Comparison of ENCODE assay signal across 26 mouse cellular contexts in the genomic region with DNA sequence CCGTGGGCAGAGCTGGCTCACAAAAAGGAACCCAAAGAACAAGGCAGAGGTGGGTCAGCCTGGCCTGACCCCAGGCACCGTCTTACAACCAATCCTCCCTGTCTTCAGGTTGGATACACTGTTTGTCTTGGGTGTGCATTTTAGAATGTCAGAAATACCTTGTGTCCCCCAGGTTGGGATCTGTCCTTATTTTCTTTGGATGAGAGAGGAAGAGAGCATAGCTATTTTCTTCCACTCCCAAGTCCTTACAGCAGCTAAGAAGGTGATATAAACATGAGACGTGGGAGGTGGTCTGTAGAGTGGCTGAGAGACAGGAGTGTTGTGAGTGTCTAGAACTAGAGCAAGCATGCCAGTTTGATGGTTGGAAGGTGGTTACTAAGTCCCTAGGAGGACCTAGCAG. TPM values are rescaled to one million over a fixed set of nuclear protein-coding genes. Genes with fewer than 3 reads are reported as not detected.
DNase-seq lines count a peak whose midpoint lies in the region; ATAC-seq and TF ChIP-seq lines count a peak whose summit lies in the region.
"Had no signal": no experiment of that assay in that cellular context is flagged by ENCODE, and none has a peak within 500 bp of the region (broad histone marks: within the 10 kb centered on the region; RNA-seq: fewer than 3 reads in every experiment).

No protein-coding gene starts in this region.

- H3K27me3 ChIP-seq in intestine, embryonic 14.5 days (replicated peaks; ENCODE audit: control insufficient read depth, insufficient read depth, low read length) = peaks cover 53% of the 10 kb centered on the region
- peaks cover 53% of the 10 kb centered on the region for H3K27me3 ChIP-seq in intestine, embryonic 16.5 days (replicated peaks; ENCODE audit: control insufficient read depth, insufficient read depth, low read length)
- no peaks in the 10 kb centered on the region for H3K27me3 ChIP-seq in kidney, postnatal 0 days (ENCODE audit: insufficient read depth, low read length)
- peaks cover 93% of the 10 kb centered on the region for H3K27me3 ChIP-seq in hindbrain, embryonic 14.5 days (ENCODE audit: control insufficient read depth, insufficient read depth, low read length)
- no peaks in the 10 kb centered on the region for H3K27me3 ChIP-seq in neural tube, embryonic 13.5 days

- peak overlapping the region; percentile 89; the same call in 1 of the 2 replicates for H3K4me2 ChIP-seq in intestine, embryonic 14.5 days (ENCODE audit: low read length)
- no peak overlapping the region for H3K4me2 ChIP-seq in intestine, embryonic 16.5 days (ENCODE audit: low read depth, low read length)
- peak overlapping the region; percentile 96 for H3K4me2 ChIP-seq in kidney, postnatal 0 days (ENCODE audit: low read length)
- H3K4me2 ChIP-seq in hindbrain, embryonic 14.5 days (replicated peaks) = peak overlapping the region; percentile 77
- peak overlapping the region; percentile 96 for H3K4me2 ChIP-seq in neural tube, embryonic 13.5 days
- H3K4me2 ChIP-seq: heart, embryonic 15.5 days; limb, embryonic 13.5 days; liver, embryonic 12.5 days had no signal

- WGBS in intestine, embryonic 14.5 days = 33% methylated on average over 3 of the region's 3 CpGs
- WGBS in intestine, embryonic 16.5 days = 43% methylated on average over 3 of the region's 3 CpGs
- WGBS in kidney, postnatal 0 days = 20% methylated on average over 3 of the region's 3 CpGs
- WGBS in hindbrain, embryonic 14.5 days = 2% methylated on average over 3 of the region's 3 CpGs
- WGBS in neural tube, embryonic 13.5 days = 6% methylated on average over 3 of the region's 3 CpGs

- no peak overlapping the region for H3K27ac ChIP-seq in intestine, embryonic 14.5 days (ENCODE audit: low read depth)
- no peak overlapping the region for H3K27ac ChIP-seq in intestine, embryonic 16.5 days (ENCODE audit: low read length)
- peak overlapping the region; percentile 99 for H3K27ac ChIP-seq in kidney, postnatal 0 days
- peak overlapping the region; percentile 85; the same call in 1 of the 2 replicates for H3K27ac ChIP-seq in hindbrain, embryonic 14.5 days
- peak overlapping the region; percentile 100 for H3K27ac ChIP-seq in neural tube, embryonic 13.5 days (replicated peaks)
- H3K27ac ChIP-seq: gastrocnemius, adult 2 months; heart, embryonic 15.5 days; limb, embryonic 13.5 days; liver, embryonic 12.5 days had no signal

- no peak for TF ChIP-seq CTCF in kidney, postnatal 0 days (IDR thresholded peaks at IDR 0.05; ENCODE audit: low read depth)

- H3K4me3 ChIP-seq in intestine, embryonic 14.5 days (ENCODE audit: low read depth, low read length) = no peak overlapping the region
- no peak overlapping the region for H3K4me3 ChIP-seq in intestine, embryonic 16.5 days (ENCODE audit: low read length)
- H3K4me3 ChIP-seq in kidney, postnatal 0 days (replicated peaks; ENCODE audit: low read depth, low read length) = peak overlapping the region; percentile 83
- peak overlapping the region; percentile 48 for H3K4me3 ChIP-seq in hindbrain, embryonic 14.5 days (replicated peaks; ENCODE audit: low read length)
- H3K4me3 ChIP-seq in neural tube, embryonic 13.5 days = peak overlapping the region; percentile 99
- H3K4me3 ChIP-seq: gastrocnemius, adult 2 months; heart, embryonic 15.5 days; limb, embryonic 13.5 days; liver, embryonic 12.5 days; megakaryocyte, embryonic 14.5 days had no signal

- H3K4me1 ChIP-seq in intestine, embryonic 14.5 days (replicated peaks; ENCODE audit: control insufficient read depth, insufficient read depth, low read length) = peaks cover 31% of the 10 kb centered on the region
- peaks cover 25% of the 10 kb centered on the region for H3K4me1 ChIP-seq in intestine, embryonic 16.5 days (ENCODE audit: control insufficient read depth, insufficient read depth, low read length)
- peaks cover 24% of the 10 kb centered on the region for H3K4me1 ChIP-seq in kidney, postnatal 0 days (replicated peaks; ENCODE audit: insufficient read depth, low read length)
- no peaks in the 10 kb centered on the region for H3K4me1 ChIP-seq in hindbrain, embryonic 14.5 days (replicated peaks; ENCODE audit: control insufficient read depth, insufficient read depth, low read length)
- peaks cover 55% of the 10 kb centered on the region for H3K4me1 ChIP-seq in neural tube, embryonic 13.5 days (replicated peaks)

- DNase-seq in intestine, embryonic 14.5 days (ENCODE audit: low spot score) = no peak
- DNase-seq in kidney, postnatal 0 days (ENCODE audit: low spot score) = no peak
- DNase-seq in kidney, postnatal 4 days = no peak
- no peak for DNase-seq in hindbrain, embryonic 14.5 days (ENCODE audit: low spot score)
- DNase-seq in thymus, postnatal 4 days = no peak
- DNase-seq in thymus, adult 18-20 months = no peak
- DNase-seq: adrenal gland, postnatal 14 days; cerebellum, adult 8-10 months; cerebellum, postnatal 36 days; gastrocnemius, adult 2 months; kidney, postnatal 14 days; layer of hippocampus, postnatal 36 days; lung, adult 18-20 months; midbrain, embryonic 14.5 days; right cerebral cortex, postnatal 14 days; thymus, adult 2 months had no signal

- ATAC-seq in intestine, embryonic 14.5 days (replicated peaks; ENCODE audit: low FRiP score, low TSS enrichment, low read depth) = no peak
- ATAC-seq in intestine, embryonic 16.5 days = no peak
- no peak for ATAC-seq in kidney, postnatal 0 days (replicated peaks; ENCODE audit: low FRiP score, low read depth)
- ATAC-seq in hindbrain, embryonic 14.5 days (ENCODE audit: low FRiP score) = no peak
- ATAC-seq in neural tube, embryonic 13.5 days (ENCODE audit: low read depth) = no peak
- ATAC-seq: CD4-positive, CD25-positive, alpha-beta regulatory T cell, adult 4 months; forebrain, embryonic 14.5 days; liver, embryonic 12.5 days had no signal

- no peaks in the 10 kb centered on the region for H3K36me3 ChIP-seq in intestine, embryonic 14.5 days (ENCODE audit: control insufficient read depth, insufficient read depth, low read length)
- no peaks in the 10 kb centered on the region for H3K36me3 ChIP-seq in intestine, embryonic 16.5 days (ENCODE audit: control insufficient read depth, insufficient read depth, low read length)
- 0 out of 2 replicates have a peak, but pooled peaks cover 5% of the 10 kb centered on the region for H3K36me3 ChIP-seq in kidney, postnatal 0 days (ENCODE audit: insufficient read depth, low read length)
- no peaks in the 10 kb centered on the region for H3K36me3 ChIP-seq in hindbrain, embryonic 14.5 days (replicated peaks; ENCODE audit: control insufficient read depth, insufficient read depth)
- H3K36me3 ChIP-seq in neural tube, embryonic 13.5 days = peaks cover 21% of the 10 kb centered on the region
- H3K36me3 ChIP-seq: heart, embryonic 15.5 days; limb, embryonic 13.5 days; liver, embryonic 12.5 days had no signal

- H3K9ac ChIP-seq in intestine, embryonic 14.5 days (ENCODE audit: low read length) = no peak overlapping the region
- H3K9ac ChIP-seq in intestine, embryonic 16.5 days (ENCODE audit: low read depth, low read length) = no peak overlapping the region
- H3K9ac ChIP-seq in kidney, postnatal 0 days (ENCODE audit: low read depth, low read length) = peak overlapping the region; percentile 98
- H3K9ac ChIP-seq in hindbrain, embryonic 14.5 days = peak overlapping the region; percentile 97
- H3K9ac ChIP-seq in neural tube, embryonic 13.5 days = peak overlapping the region; percentile 100
- H3K9ac ChIP-seq: heart, embryonic 15.5 days; limb, embryonic 13.5 days; liver, embryonic 12.5 days had no signal

- no peaks in the 10 kb centered on the region for H3K9me3 ChIP-seq in intestine, embryonic 14.5 days (ENCODE audit: control insufficient read depth, low read length)
- H3K9me3 ChIP-seq in intestine, embryonic 16.5 days (ENCODE audit: control insufficient read depth, low read length) = no peaks in the 10 kb centered on the region
- H3K9me3 ChIP-seq in kidney, postnatal 0 days (replicated peaks; ENCODE audit: low read length) = no peaks in the 10 kb centered on the region
- no peaks in the 10 kb centered on the region for H3K9me3 ChIP-seq in hindbrain, embryonic 14.5 days (ENCODE audit: control insufficient read depth, low read length)
- no peaks in the 10 kb centered on the region for H3K9me3 ChIP-seq in neural tube, embryonic 13.5 days
- H3K9me3 ChIP-seq: heart, embryonic 15.5 days; limb, embryonic 13.5 days; liver, embryonic 12.5 days had no signal

RNA-seq across cellular contexts. Expression of gene Hoxb6, which starts 5.2 kb away (rescaled TPM):
- polyA plus RNA-seq in intestine, embryonic 14.5 days (2014; fragmentation: Nextera tagmentation; extraction: Ambion mirVana) = 18.1 and 24.1 TPM in 2 replicates
- polyA plus RNA-seq in intestine, embryonic 16.5 days (2015; fragmentation: Nextera tagmentation; extraction: Ambion mirVana) = 11.1 and 11.3 TPM in 2 replicates
- 45.0 and 47.8 TPM in 2 replicates for polyA plus RNA-seq in kidney, postnatal 0 days (2015; fragmentation: Nextera tagmentation; extraction: Ambion mirVana)
- polyA plus RNA-seq in hindbrain, embryonic 14.5 days (2014; fragmentation: Nextera tagmentation; extraction: Ambion mirVana) = 71.4 and 90.1 TPM in 2 replicates
- 171 and 174 TPM in 2 replicates for polyA plus RNA-seq in neural tube, embryonic 13.5 days (2015; fragmentation: Nextera tagmentation; extraction: Ambion mirVana)
- polyA plus RNA-seq: CD4-positive, CD25-positive, alpha-beta regulatory T cell, adult 4 months; forebrain, embryonic 14.5 days; frontal cortex, adult 2 months; midbrain, embryonic 14.5 days had no signal

RNA-seq across cellular contexts. Expression of gene Hoxb5, which starts 5.7 kb away (rescaled TPM):
- polyA plus RNA-seq in intestine, embryonic 14.5 days (2014; fragmentation: Nextera tagmentation; extraction: Ambion mirVana) = 49.6 and 51.6 TPM in 2 replicates
- polyA plus RNA-seq in intestine, embryonic 16.5 days (2015; fragmentation: Nextera tagmentation; extraction: Ambion mirVana) = 26.4 and 28.7 TPM in 2 replicates
- 10.2 and 12.9 TPM in 2 replicates for polyA plus RNA-seq in kidney, postnatal 0 days (2015; fragmentation: Nextera tagmentation; extraction: Ambion mirVana)
- polyA plus RNA-seq in hindbrain, embryonic 14.5 days (2014; fragmentation: Nextera tagmentation; extraction: Ambion mirVana) = 140 and 157 TPM in 2 replicates
- polyA plus RNA-seq in neural tube, embryonic 13.5 days (2015; fragmentation: Nextera tagmentation; extraction: Ambion mirVana) = 67.1 and 88.3 TPM in 2 replicates
- polyA plus RNA-seq: CD4-positive, CD25-positive, alpha-beta regulatory T cell, adult 4 months; forebrain, embryonic 14.5 days; frontal cortex, adult 2 months; midbrain, embryonic 14.5 days had no signal

RNA-seq across cellular contexts. Expression of gene Hoxb7, which starts 11.0 kb away (rescaled TPM):
- polyA plus RNA-seq in intestine, embryonic 14.5 days (2014; fragmentation: Nextera tagmentation; extraction: Ambion mirVana) = 11.7 and 13.2 TPM in 2 replicates
- polyA plus RNA-seq in intestine, embryonic 16.5 days (2015; fragmentation: Nextera tagmentation; extraction: Ambion mirVana) = 10.0 and 11.3 TPM in 2 replicates
- 56.1 and 58.9 TPM in 2 replicates for polyA plus RNA-seq in kidney, postnatal 0 days (2015; fragmentation: Nextera tagmentation; extraction: Ambion mirVana)
- polyA plus RNA-seq in hindbrain, embryonic 14.5 days (2014; fragmentation: Nextera tagmentation; extraction: Ambion mirVana) = 40.8 and 45.6 TPM in 2 replicates
- polyA plus RNA-seq in neural tube, embryonic 13.5 days (2015; fragmentation: Nextera tagmentation; extraction: Ambion mirVana) = 124 and 125 TPM in 2 replicates
- polyA plus RNA-seq: CD4-positive, CD25-positive, alpha-beta regulatory T cell, adult 4 months; forebrain, embryonic 14.5 days; frontal cortex, adult 2 months; midbrain, embryonic 14.5 days had no signal

RNA-seq across cellular contexts. Expression of gene Hoxb8, which starts 15.7 kb away (rescaled TPM):
- 1.5 and 1.7 TPM in 2 replicates for polyA plus RNA-seq in intestine, embryonic 14.5 days (2014; fragmentation: Nextera tagmentation; extraction: Ambion mirVana)
- 0.71 and 0.97 TPM in 2 replicates for polyA plus RNA-seq in intestine, embryonic 16.5 days (2015; fragmentation: Nextera tagmentation; extraction: Ambion mirVana)
- polyA plus RNA-seq in kidney, postnatal 0 days (2015; fragmentation: Nextera tagmentation; extraction: Ambion mirVana) = 8.7 and 12.2 TPM in 2 replicates
- polyA plus RNA-seq in hindbrain, embryonic 14.5 days (2014; fragmentation: Nextera tagmentation; extraction: Ambion mirVana) = 41.2 and 50.6 TPM in 2 replicates
- 81.7 and 114 TPM in 2 replicates for polyA plus RNA-seq in neural tube, embryonic 13.5 days (2015; fragmentation: Nextera tagmentation; extraction: Ambion mirVana)
- polyA plus RNA-seq: CD4-positive, CD25-positive, alpha-beta regulatory T cell, adult 4 months; embryonic facial prominence, embryonic 14.5 days; forebrain, embryonic 14.5 days; frontal cortex, adult 2 months; heart, embryonic 15.5 days; liver, embryonic 12.5 days; midbrain, embryonic 14.5 days had no signal

RNA-seq across cellular contexts. Expression of gene Hoxb4, which starts 20.6 kb away (rescaled TPM):
- polyA plus RNA-seq in intestine, embryonic 14.5 days (2014; fragmentation: Nextera tagmentation; extraction: Ambion mirVana) = 3.5 and 3.8 TPM in 2 replicates
- polyA plus RNA-seq in intestine, embryonic 16.5 days (2015; fragmentation: Nextera tagmentation; extraction: Ambion mirVana) = 1.8 and 2.0 TPM in 2 replicates
- 3.6 and 3.8 TPM in 2 replicates for polyA plus RNA-seq in kidney, postnatal 0 days (2015; fragmentation: Nextera tagmentation; extraction: Ambion mirVana)
- 4.0 and 5.4 TPM in 2 replicates for polyA plus RNA-seq in hindbrain, embryonic 14.5 days (2014; fragmentation: Nextera tagmentation; extraction: Ambion mirVana)
- polyA plus RNA-seq in neural tube, embryonic 13.5 days (2015; fragmentation: Nextera tagmentation; extraction: Ambion mirVana) = 7.5 and 8.7 TPM in 2 replicates
- polyA plus RNA-seq: forebrain, embryonic 14.5 days; frontal cortex, adult 2 months; midbrain, embryonic 14.5 days had no signal

Comparison
In these comparisons a context has a peak if more than half of its experiments do, and no peak if none do; other contexts are left out.
1. H3K27ac ChIP-seq: peak in kidney, postnatal 0 days (single experiment), hindbrain, embryonic 14.5 days (single experiment) and neural tube, embryonic 13.5 days (single experiment); none in intestine, embryonic 14.5 days (single experiment) and intestine, embryonic 16.5 days (single experiment).
2. H3K4me3 ChIP-seq: peak in kidney, postnatal 0 days (single experiment), hindbrain, embryonic 14.5 days (single experiment) and neural tube, embryonic 13.5 days (single experiment); none in intestine, embryonic 14.5 days (single experiment) and intestine, embryonic 16.5 days (single experiment).
3. H3K9ac ChIP-seq: peak in kidney, postnatal 0 days (single experiment), hindbrain, embryonic 14.5 days (single experiment) and neural tube, embryonic 13.5 days (single experiment); none in intestine, embryonic 14.5 days (single experiment) and intestine, embryonic 16.5 days (single experiment).